Mouse (Mus musculus) liver, adult 2 months (tissue): Measurements from ENCODE around the gene Neb.

ENCODE experiments used
- CTCF ChIP-seq: fragments of 200-500 bp; IDR thresholded peaks from 2 replicates; pipeline ENCODE4 v1.5.1; 2011; ENCODE audit warnings: low read depth, low read length, control low read depth
- POLR2A ChIP-seq: fragments of 200-500 bp; IDR thresholded peaks from 2 replicates; pipeline ENCODE4 v1.6.1; 2011; ENCODE audit warnings: low read length, control low read depth; ENCODE audit not compliant: insufficient read depth; ENCODE audit errors: extremely low read depth

DNA sequence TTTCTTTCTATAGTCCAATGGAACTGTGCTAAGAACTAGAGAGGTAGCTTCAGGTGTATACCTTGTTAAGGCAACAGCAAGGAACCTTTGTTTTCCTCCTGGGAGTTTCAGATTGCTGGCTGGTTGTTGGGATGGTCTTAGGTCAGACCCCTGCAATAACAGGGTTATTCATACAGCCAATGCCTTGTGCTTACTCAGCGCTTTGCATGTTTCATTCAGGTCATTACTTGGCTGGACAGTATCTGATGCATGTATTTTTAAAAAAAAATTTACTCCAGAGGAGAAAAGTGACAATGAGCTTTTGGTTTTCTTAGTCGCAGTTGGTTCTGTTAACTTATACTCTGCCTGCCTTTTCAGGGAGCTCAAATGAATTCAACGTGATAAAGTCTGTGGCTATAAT is 49.1 kb upstream of the Neb start:
- no peak for TF ChIP-seq CTCF
- no peak for TF ChIP-seq POLR2A
